Mouse (Mus musculus) lung, adult 2 months (tissue): ENCODE results near the gene Galk2.

ENCODE experiments used
- CTCF ChIP-seq: fragments of 200-500 bp; IDR thresholded peaks from 2 replicates; pipeline ENCODE4 v1.5.1; 2011; ENCODE audit warnings: mild to moderate bottlenecking, low read length, control low read depth; ENCODE audit not compliant: insufficient read depth
- POLR2A ChIP-seq: fragments of 200-500 bp; IDR thresholded peaks from 2 replicates; pipeline ENCODE4 v1.6.1; 2011; ENCODE audit warnings: low read depth, mild to moderate bottlenecking, control low read depth, low read length, borderline replicate concordance; ENCODE audit errors: extremely low read depth

GRCm38 (mm10) chr2:125826201-125826600 is 32.7 kb upstream of the Galk2 start:
- TF ChIP-seq CTCF (no peak), POLR2A (no peak)
